Mouse (Mus musculus): ENCODE data around the gene 1190007I07Rik.

1190007I07Rik gene

DNA sequence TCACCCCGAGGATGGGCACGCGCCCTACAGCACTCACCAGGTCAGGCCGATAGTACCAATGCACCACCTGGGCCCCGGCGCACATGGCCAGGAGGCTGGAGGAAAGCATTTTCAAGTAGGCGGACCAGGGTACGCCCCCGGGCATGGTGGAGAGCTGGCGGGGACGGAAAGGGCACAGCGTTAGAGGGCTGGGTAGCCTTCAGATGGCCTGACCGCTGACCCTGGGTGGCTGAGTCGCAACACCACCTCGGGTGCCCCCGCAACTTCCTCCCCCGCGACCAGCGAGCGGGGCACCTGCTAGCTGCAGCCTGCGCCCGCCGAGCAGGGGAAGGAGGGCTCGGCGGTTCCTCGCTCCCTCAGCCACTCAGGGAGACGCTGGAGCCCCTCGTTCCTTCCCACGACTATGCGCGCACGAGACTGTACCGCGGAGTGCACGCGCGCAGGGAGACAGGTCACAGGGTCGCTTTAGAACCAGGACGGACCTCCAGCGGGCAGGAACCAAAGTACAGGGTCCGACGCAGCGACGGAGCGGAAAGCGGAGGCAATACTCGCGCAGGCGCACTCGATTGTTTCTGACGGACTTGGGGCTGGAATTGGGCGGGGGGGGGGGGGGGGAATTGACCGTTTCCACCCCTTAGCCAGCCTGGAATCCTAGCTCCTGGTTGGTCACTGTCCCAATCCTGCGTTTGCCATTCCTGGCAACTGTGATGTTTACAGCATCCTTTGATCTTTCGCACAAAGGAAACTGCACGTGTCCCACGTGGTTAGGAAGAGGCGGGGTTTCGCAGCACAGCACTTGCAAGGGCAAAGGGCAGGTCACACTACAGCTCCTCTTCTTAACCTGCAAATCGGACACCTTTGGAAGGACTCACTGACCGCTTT is at the start of gene 1190007I07Rik:
TSS of gene 1190007I07Rik (minus strand) at position 558 of the 882 bp plus-strand sequence.
- in situ Hi-C loops (cut with MboI; ENCODE audit: unreplicated experiment in 2 of 2) = loop anchor here in 1 of 2 experiments (25.0 kb wide), 1 partner anchor 986 kb away; the partner anchor contains the start of genes Ankrd24, Gm10778 and Sirt6

DNA sequence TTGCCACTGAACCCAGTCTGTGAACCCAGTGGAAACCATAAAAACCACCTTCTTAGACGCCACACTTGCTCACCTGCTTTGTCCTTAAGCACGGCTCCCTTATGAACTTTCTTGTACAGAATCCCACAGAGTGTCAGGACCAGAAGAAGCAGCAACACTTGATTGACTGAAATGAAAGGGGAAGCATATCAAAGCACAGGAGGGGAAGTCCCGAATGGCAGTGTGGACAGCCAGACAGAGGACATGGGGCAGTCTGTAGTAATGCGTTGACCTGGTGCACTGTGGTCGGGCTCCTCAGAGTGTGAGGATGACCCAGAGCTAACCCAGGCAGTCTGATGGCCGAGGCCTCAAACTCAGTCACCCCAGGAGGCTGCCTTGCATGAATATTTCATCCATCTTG is 47.2 kb upstream of the 1190007I07Rik start:
- in situ Hi-C loops (cut with MboI; ENCODE audit: unreplicated experiment in 2 of 2) = loop anchor here (25.0 kb wide), 1 partner anchor 542 kb away; no protein-coding TSS in a partner anchor

DNA sequence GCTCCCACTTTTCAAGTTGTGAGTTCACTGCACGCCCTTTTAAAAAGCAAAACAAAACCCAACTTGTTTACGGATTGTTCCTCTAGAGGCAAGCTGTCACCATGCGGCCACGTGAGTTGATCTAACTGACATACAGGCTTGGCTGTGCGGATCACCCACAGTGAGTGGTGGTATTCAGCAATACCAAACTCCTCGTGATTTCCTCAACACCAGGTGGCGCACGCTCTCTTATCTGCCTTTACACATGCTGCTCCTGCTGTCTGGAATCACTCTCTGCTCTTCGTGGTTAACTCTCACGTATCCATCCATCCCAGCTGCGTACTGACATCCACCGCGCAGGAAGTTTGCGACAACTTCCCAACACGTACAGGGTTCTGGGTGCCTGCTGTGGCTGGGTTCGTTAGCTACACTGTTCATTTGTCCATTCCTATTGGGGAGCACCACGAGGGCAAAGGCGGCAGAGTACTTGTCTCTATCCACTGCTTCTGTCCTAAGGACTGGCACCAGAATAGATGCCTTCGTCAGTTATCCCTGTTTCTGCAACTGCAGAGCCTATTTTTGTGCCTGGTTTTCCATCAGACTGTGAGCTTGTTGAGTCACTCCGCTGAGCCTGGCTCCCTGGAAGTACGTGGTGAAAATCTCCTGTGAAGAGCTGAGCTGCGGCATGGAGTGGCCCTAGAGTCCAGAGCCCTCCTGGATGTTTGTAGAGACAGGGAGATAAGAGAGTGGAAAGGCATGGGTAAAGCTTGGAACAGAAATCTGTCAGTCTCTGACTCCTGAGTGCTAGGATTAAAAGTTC is 43.6 kb upstream of the 1190007I07Rik start:
- in situ Hi-C loops (cut with MboI; ENCODE audit: unreplicated experiment in 2 of 2) = loop anchor here (5.0 to 25.0 kb wide), 3 partner anchors 36 to 546 kb away; no protein-coding TSS in a partner anchor

- in situ Hi-C loops (cut with MboI; ENCODE audit: unreplicated experiment in 2 of 2) = loop anchor here (5.0 to 25.0 kb wide), 3 partner anchors 36 to 546 kb away; no protein-coding TSS in a partner anchor
These were observed 42.9 kb upstream of the 1190007I07Rik start for GRCm38 (mm10) chr10:82665951-82666350.

DNA sequence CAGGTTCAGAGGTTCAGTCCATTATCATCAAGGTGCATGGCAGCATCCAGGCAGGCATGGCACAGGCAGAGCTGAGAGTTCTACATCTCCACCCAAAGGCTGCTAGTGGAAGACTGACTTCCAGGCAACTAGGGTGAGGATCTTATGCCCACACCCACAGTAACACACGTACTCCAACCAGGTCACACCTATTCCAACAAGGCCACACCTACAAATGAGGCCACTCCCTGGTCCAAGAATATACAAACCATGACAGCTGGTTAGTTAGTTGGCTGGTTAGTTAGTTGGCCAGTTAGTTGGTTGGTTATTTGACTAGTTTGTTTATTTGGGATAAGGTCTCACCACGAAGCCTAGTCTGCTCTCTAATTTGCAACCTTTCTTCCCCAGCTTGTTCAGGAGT is 40.3 kb upstream of the 1190007I07Rik start:
- in situ Hi-C loops (cut with MboI; ENCODE audit: unreplicated experiment in 2 of 2) = loop anchor here (25.0 kb wide), 1 partner anchor 549 kb away; no protein-coding TSS in a partner anchor

- in situ Hi-C loops (cut with MboI; ENCODE audit: unreplicated experiment in 2 of 2) = loop anchor here (25.0 kb wide), 1 partner anchor 550 kb away; no protein-coding TSS in a partner anchor
These were observed 39.4 kb upstream of the 1190007I07Rik start for GRCm38 (mm10) chr10:82662267-82662990.

GRCm38 (mm10) chr10:82661820-82662219 is 38.8 kb upstream of the 1190007I07Rik start:
- in situ Hi-C loops (cut with MboI; ENCODE audit: unreplicated experiment in 2 of 2) = loop anchor here (25.0 kb wide), 1 partner anchor 550 kb away; no protein-coding TSS in a partner anchor

- in situ Hi-C loops (cut with MboI; ENCODE audit: unreplicated experiment in 2 of 2) = loop anchor here (25.0 kb wide), 1 partner anchor 558 kb away; no protein-coding TSS in a partner anchor
These were observed 31.6 kb upstream of the 1190007I07Rik start for GRCm38 (mm10) chr10:82654581-82654980.

DNA sequence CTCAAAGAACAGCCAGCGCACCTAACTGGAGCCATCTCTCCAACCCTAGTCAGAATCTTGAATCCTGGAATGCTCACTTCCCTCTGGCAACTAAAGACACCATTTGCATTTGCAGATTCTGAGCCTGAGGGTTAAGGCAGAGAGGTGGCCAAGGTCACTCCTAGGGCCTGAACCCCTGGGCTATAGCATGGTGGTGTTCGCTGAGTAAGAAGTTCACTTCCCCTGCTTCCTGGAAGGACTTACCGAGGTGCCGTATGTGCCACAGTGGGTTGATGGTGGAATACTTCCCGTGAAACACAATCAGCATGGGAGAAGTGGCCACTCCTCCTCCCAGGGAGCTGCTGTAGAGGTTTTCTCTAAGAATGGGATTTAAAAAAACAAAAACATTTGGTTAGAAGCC is 29.6 kb upstream of the 1190007I07Rik start:
- in situ Hi-C loops (cut with MboI; ENCODE audit: unreplicated experiment in 2 of 2) = loop anchor here (25.0 kb wide), 1 partner anchor 560 kb away; no protein-coding TSS in a partner anchor

DNA sequence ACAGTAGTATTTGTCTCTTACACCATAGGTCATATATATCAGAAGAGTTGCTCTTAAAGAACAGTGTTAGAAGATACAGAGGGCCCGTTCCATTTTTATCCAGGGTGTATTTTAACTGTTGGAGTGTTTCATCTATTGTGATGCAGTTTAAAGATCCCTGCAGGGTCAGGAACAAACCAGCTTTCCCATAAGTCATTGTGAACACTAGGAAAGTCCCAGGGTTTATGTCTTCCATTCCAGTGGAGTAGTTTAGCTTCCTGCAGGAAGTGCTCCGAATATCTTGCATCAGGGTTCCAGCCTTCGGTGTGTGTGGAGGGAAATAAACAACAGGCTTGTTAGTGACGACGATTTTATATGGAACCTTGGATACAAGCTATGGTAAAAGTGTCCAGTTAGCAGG is 28.2 kb upstream of the 1190007I07Rik start:
- in situ Hi-C loops (cut with MboI; ENCODE audit: unreplicated experiment in 2 of 2) = loop anchor here (25.0 kb wide), 1 partner anchor 561 kb away; no protein-coding TSS in a partner anchor

GRCm38 (mm10) chr10:82647205-82647811 is 24.3 kb upstream of the 1190007I07Rik start:
- in situ Hi-C loops (cut with MboI; ENCODE audit: unreplicated experiment in 2 of 2) = loop anchor here in 1 of 2 experiments (10.0 to 25.0 kb wide), 2 partner anchors 937 to 1260 kb away; partner anchors contain the start of genes Dohh, Fzr1, Gm48551 and Gm48552

- in situ Hi-C loops (cut with MboI; ENCODE audit: unreplicated experiment in 2 of 2) = loop anchor here in 1 of 2 experiments (10.0 to 25.0 kb wide), 2 partner anchors 939 to 1259 kb away; partner anchors contain the start of genes Dohh, Fzr1, Gm48551 and Gm48552
These were observed 23.1 kb upstream of the 1190007I07Rik start for GRCm38 (mm10) chr10:82646083-82646482.

DNA sequence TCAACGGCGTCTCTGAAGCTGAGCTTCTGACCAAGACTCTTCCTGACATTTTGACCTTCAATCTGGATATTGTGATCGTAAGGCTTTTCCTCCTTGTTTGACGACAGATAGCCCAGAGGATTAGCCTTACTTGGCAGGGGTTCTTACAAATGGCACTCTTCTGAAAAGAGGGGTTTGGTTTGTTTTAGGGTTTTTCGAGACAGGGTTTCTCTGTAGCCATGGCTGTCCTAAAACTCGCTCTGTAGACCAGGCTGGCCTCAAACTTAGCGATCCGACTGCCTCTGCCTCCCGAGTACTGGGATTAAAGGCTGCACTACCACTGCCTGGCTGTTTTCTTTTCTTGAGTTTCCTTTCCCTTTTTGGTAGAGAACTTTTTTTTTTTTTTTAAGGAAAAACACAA is 18.5 kb upstream of the 1190007I07Rik start:
- in situ Hi-C loops (cut with MboI; ENCODE audit: unreplicated experiment in 2 of 2) = loop anchor here in 1 of 2 experiments (10.0 to 25.0 kb wide), 2 partner anchors 943 to 1254 kb away; partner anchors contain the start of genes Dohh, Fzr1, Gm48551 and Gm48552

DNA sequence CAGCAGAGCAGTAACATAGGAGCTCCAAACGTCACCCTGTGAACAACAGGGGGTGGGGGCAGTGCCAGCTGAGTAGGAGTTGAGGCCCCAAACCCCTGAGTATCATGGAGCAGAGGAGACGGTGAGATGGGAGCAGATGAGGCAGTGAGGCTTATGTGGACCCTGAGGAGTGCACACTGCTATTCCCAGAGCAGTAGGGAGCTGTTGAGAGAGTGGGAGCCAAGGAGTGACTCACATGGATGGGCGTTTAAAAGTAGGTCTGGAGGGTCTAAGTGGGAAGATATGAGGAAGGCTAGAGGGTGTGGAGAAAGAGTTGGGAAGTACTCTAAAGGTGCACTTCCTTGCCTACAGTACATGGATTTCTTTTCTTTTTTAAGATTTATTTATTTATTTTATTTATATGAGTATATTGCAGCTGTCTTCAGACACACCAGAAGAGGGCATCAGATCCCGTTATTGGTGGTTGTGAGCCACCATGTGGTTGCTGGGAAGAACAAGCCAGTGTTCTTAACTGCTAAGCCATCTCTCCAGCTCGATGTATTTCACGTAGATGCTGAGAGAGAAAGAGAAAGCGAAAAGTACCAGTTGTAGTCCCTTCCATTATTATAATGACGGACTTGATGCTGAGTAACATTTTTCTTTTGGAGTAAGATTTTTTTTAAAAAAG is 16.1 kb upstream of the 1190007I07Rik start:
- in situ Hi-C loops (cut with MboI; ENCODE audit: unreplicated experiment in 2 of 2) = loop anchor here in 1 of 2 experiments (10.0 to 25.0 kb wide), 2 partner anchors 906 to 1252 kb away; partner anchors contain the start of genes Dohh, Fzr1, Gm48551 and Gm48552

DNA sequence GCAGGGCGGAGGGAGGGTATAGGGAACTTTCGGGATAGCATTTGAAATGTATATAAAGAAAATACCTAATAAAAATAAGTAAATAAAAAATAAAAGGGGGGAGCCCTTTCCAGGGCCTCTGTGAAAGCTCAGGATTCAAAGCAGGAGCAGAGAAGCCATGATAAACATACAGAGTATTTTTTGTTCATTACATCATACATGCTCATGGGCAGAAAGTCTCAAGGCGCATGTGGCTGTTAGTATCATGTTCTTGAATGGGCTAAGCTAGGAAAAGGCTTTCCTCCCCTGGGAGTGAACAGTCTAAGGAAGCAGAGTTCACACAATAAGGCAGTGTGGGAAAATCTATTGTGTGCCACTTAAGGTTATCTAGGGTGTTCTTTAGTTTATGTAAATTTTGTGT is 13.3 kb upstream of the 1190007I07Rik start:
- in situ Hi-C loops (cut with MboI; ENCODE audit: unreplicated experiment in 2 of 2) = loop anchor here in 1 of 2 experiments (10.0 to 25.0 kb wide), 2 partner anchors 908 to 1249 kb away; partner anchors contain the start of genes Dohh, Fzr1, Gm48551 and Gm48552

DNA sequence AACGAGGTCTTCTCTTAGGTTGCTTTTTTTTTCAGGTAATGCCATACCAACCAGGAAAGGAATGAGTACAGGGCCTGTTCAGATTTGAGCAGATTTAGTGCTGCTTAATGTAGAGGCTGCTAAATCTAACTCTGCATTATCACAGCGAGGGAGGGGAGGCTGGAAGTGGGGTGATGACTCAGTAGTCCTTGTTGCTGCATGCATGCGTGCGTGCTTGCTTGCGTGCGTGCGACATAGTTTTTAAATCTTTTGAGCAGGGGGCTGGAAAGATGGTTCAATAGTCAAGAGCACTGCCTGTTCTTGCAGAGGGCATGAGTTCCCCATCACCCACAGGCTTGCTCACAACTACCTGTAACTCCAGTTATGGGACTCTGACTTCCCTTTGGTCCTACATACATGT is 11.3 kb upstream of the 1190007I07Rik start:
- in situ Hi-C loops (cut with MboI; ENCODE audit: unreplicated experiment in 2 of 2) = loop anchor here in 1 of 2 experiments (10.0 to 25.0 kb wide), 2 partner anchors 910 to 1247 kb away; partner anchors contain the start of genes Dohh, Fzr1, Gm48551 and Gm48552

DNA sequence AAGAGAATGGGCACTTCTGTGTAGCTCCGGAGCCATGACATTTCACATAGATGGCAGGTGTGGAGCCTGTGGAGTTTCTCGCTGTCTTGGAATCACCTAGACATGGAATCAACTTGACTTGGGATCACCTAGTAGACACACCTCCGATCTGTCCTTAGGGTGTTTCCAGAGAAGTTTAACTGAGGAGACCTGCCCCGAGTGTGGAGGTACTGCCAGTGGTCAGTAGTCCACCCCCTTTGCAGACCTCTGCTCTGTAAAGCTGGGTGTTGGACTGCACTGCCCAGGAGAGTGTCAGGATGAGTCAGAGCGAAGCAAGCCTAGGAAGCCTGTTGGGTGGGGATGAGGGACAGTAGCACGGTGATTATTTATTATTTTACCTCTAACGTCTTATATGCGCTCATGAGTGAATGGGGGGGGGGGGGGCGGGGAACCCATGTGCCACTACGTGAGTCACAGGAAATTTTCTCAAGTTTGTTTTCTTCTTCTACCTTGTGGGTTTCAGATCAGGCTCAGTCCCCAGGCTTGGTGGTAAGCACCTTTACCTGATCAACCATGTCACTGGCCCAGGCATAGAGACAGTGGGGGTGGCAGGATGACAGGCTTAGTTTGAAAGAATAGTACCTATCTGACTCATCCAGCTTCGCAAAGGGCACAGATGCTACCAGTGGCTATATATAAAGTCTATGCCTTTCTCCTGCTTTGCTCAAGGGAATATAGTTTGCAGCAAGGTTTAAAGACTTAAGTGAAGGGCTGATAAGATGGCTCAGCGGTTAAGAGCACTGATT is 9.7 kb upstream of the 1190007I07Rik start:
- in situ Hi-C loops (cut with MboI; ENCODE audit: unreplicated experiment in 2 of 2) = loop anchor here in 1 of 2 experiments (10.0 to 25.0 kb wide), 2 partner anchors 912 to 1245 kb away; partner anchors contain the start of genes Dohh, Fzr1, Gm48551 and Gm48552

Data from v-Abl transformed pro-B cells (cell line).